Mouse (Mus musculus): ENCODE results near the gene Gm6592.
"Not testable (repeated sequence)": the region's sequence is repeated elsewhere in the genome, so short reads cannot be mapped to it uniquely, and the experiment has no call there.

The Gm6592 gene

GRCm38 (mm10) chrX:8843694-8844093 is at the start of gene Gm6592:
Gm6592 (plus strand) TSS chrX:8843994.
- no peak for DNase-seq (ENCODE audit: low spot score in 2 of 2)

- DNase-seq (ENCODE audit: low spot score in 2 of 2) = not testable (repeated sequence)
These were observed 40.4 kb upstream of the Gm6592 start, which contains the start of gene Ssxb5 for GRCm38 (mm10) chrX:8803391-8803790. Ssxb5 (plus strand) TSS chrX:8803691.

GRCm38 (mm10) chrX:8832043-8832442 is 11.8 kb upstream of the Gm6592 start:
- DNase-seq (ENCODE audit: low spot score in 2 of 2) = peak in 1 of 2 experiments; percentile 13

- DNase-seq (ENCODE audit: low spot score in 2 of 2) = no peak
These were observed 8.7 kb downstream of the Gm6592 start for GRCm38 (mm10) chrX:8852486-8852885.

- DNase-seq (ENCODE audit: low spot score in 2 of 2) = peak; percentile 20 to 28
These were observed 20.5 kb downstream of the Gm6592 start for GRCm38 (mm10) chrX:8864331-8864730.

- DNase-seq (ENCODE audit: low spot score in 2 of 2) = not testable (repeated sequence)
These were observed 30.2 kb downstream of the Gm6592 start, which contains the start of gene Gm5751 for GRCm38 (mm10) chrX:8873953-8874352. Gm5751 (plus strand) TSS chrX:8874253.

GRCm38 (mm10) chrX:8884336-8884735 is 40.5 kb downstream of the Gm6592 start:
- no peak for DNase-seq (ENCODE audit: low spot score in 2 of 2)

- DNase-seq (ENCODE audit: low spot score in 2 of 2) = peak in 1 of 2 experiments; percentile 1
These were observed 48.2 kb downstream of the Gm6592 start for GRCm38 (mm10) chrX:8891975-8892342.

- peak; percentile 43 to 68 for DNase-seq (ENCODE audit: low spot score in 2 of 2)
These were observed 48.8 kb downstream of the Gm6592 start, which contains the start of gene B630019K06Rik for GRCm38 (mm10) chrX:8892343-8893155. B630019K06Rik (plus strand) TSS chrX:8892382.

- peak in 1 of 2 experiments; percentile 19 for DNase-seq (ENCODE audit: low spot score in 2 of 2)
These were observed 49.4 kb downstream of the Gm6592 start for GRCm38 (mm10) chrX:8893182-8893651.

All from urinary bladder, adult 18-20 months (tissue).